Mouse (Mus musculus) kidney, embryonic 16.5 days (tissue): ENCODE results near the gene E2f3. TPM values are rescaled to one million over a fixed set of nuclear protein-coding genes. Genes with fewer than 3 reads are reported as not detected.

Source experiments
- ATAC-seq: fragments of 200-750 bp; cut with Nextera tagmentation; 2 replicates; pipeline ENCODE4 v1.8.0; 2017; ENCODE audit warnings: moderate TSS enrichment; ENCODE audit not compliant: low FRiP score, low TSS enrichment
- H3K27ac ChIP-seq: fragments of 300-500 bp; sonication (generic); 2 replicates; pipeline ENCODE4 v1.5.1; 2014; ENCODE audit warnings: low read length
- H3K27me3 ChIP-seq: fragments of 300-500 bp; sonication (generic); 2 replicates; pipeline ENCODE4 v1.6.1; 2014; ENCODE audit warnings: low read length, control low read depth, mixed read lengths; ENCODE audit not compliant: insufficient read depth
- H3K36me3 ChIP-seq: fragments of 300-500 bp; sonication (generic); 2 replicates; pipeline ENCODE4 v1.6.1; 2014; ENCODE audit warnings: low read length, control low read depth, mixed read lengths; ENCODE audit not compliant: insufficient read depth
- H3K4me1 ChIP-seq: fragments of 300-500 bp; sonication (generic); 2 replicates; pipeline ENCODE4 v1.6.1; 2014; ENCODE audit warnings: low read length, control low read depth, mixed read lengths; ENCODE audit not compliant: insufficient read depth
- H3K4me2 ChIP-seq: fragments of 300-500 bp; sonication (generic); replicated peaks from 2 replicates; pipeline ENCODE4 v1.6.1; 2014; ENCODE audit warnings: low read depth, low read length
- H3K4me3 ChIP-seq: fragments of 300-500 bp; sonication (generic); 2 replicates; pipeline ENCODE4 v1.5.1; 2014; ENCODE audit warnings: mild to moderate bottlenecking, low read length
- H3K9ac ChIP-seq: fragments of 300-500 bp; sonication (generic); replicated peaks from 2 replicates; pipeline ENCODE4 v1.6.1; 2014; ENCODE audit warnings: low read length
- H3K9me3 ChIP-seq: fragments of 300-500 bp; sonication (generic); 2 replicates; pipeline ENCODE4 v1.6.1; 2016; ENCODE audit warnings: low read length, control low read depth
- WGBS: fragments of 180-500 bp; shearing (Covaris S2); extraction: QIAGEN DNeasy Blood & Tissue Kit; methylation state at CpG from one replicate; pipeline ENCODE4 v1.1.7; 2014; 5-methylcytosine and 5-hydroxymethylcytosine counted together
- polyA plus RNA-seq: library from polyadenylated mRNA; unstranded; fragments of >200 nt; fragmentation: Nextera tagmentation; extraction: Ambion mirVana; gene quantifications from 2 replicates; pipeline ENCODE4 v1.2.1, GENCODE M21; 2015

Gene E2f3
- polyA plus RNA-seq, 1 experiment from 2014 or later, result 14.6 TPM

DNA sequence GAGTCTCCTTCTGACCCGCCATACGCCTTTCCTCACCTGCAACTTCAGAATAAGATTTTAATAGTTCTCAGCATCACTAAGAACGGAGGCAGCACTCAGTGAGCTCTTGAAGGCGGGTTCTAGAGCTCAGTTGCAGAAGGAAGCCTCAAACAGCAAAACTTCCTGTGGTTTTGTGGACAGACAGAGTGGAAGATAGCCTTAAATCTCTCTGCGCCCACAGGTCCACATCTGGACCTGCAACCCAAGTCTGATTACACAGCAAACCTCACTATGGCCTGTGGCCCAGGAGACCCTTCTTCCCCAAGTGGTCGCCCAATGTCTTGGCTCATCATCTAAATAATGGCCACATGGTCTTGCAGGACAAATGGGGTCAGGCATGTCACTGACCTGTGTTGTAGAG, 21.8 kb downstream of the E2f3 start:
- Histone ChIP-seq H3K27ac (no peak overlapping the region), H3K4me3 (no peak overlapping the region), H3K36me3 (peaks cover 14% of the 10 kb centered on the region), H3K4me1 (peaks cover 6% of the 10 kb centered on the region; the same call in 1 of the 2 replicates), H3K27me3 (no peaks in the 10 kb centered on the region), H3K9ac (no peak overlapping the region), H3K9me3 (no peaks in the 10 kb centered on the region), H3K4me2 (no peak overlapping the region)
- 95% methylated on average over 6 of the region's 6 CpGs for WGBS
- ATAC-seq, result no peak

DNA sequence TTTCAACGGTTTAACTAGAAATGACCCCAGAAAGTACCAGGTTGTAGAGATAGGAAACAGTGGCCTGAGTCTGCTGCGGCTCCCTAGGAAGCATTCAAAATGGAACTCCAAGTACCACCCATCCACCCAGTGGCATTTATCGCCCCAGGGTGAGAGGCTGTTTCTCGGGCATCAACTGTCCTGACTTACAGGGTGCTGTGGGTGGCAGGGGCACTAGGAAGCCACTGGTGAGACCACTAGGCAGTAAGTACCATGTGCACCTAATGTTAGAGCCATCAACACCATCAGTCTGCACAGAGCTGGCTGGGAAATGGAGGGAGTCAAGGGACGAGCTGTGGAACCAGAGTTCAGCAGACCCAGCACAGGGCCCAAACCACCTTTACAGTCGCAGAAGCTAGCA, 25.4 kb downstream of the E2f3 start:
- H3K36me3 ChIP-seq, result 0 out of 2 replicates have a peak, but pooled peaks cover 6% of the 10 kb centered on the region
- H3K9ac ChIP-seq, result no peak overlapping the region
- ATAC-seq, result no peak
- H3K27me3 ChIP-seq, result no peaks in the 10 kb centered on the region
- no peak overlapping the region for H3K4me2 ChIP-seq
- H3K27ac ChIP-seq, result no peak overlapping the region
- H3K9me3 ChIP-seq, result no peaks in the 10 kb centered on the region
- 92% methylated on average over 6 of the region's 6 CpGs for WGBS
- H3K4me3 ChIP-seq, result no peak overlapping the region
- H3K4me1 ChIP-seq, result peaks cover 35% of the 10 kb centered on the region

DNA sequence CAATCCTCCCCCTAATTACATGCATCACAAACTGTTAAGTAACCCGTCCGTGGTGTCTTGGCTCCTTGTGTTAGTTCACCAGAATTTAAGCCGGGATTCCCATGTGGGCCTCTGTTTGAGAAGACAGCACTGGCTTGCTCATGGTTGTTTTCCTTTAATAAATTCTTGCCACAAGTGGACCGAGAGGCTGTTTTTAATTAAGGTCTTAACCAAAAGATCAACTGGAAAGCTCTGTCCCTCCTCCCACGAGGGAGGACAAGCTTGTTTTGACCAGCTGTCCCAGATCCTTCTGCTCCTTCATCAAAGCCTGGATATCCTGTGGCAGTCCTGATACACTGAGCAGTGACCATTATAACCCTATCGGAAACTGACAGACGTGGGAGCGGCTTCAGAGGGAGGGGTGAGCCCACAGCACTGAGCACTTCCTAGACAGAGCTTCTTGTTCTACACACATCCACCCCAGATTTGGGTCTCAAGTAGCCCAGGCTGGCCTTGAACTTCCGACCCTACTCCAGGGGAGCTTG, 28.1 kb downstream of the E2f3 start:
- Histone ChIP-seq H3K9me3 (no peaks in the 10 kb centered on the region), H3K4me1 (peaks cover 42% of the 10 kb centered on the region), H3K36me3 (no peaks in the 10 kb centered on the region), H3K27me3 (no peaks in the 10 kb centered on the region), H3K27ac (peak overlapping the region; percentile 82; the same call in 1 of the 2 replicates), H3K9ac (no peak overlapping the region), H3K4me3 (no peak overlapping the region), H3K4me2 (no peak overlapping the region)
- ATAC-seq, result peak; percentile 90
- 21% methylated on average over 9 of the region's 9 CpGs for WGBS

DNA sequence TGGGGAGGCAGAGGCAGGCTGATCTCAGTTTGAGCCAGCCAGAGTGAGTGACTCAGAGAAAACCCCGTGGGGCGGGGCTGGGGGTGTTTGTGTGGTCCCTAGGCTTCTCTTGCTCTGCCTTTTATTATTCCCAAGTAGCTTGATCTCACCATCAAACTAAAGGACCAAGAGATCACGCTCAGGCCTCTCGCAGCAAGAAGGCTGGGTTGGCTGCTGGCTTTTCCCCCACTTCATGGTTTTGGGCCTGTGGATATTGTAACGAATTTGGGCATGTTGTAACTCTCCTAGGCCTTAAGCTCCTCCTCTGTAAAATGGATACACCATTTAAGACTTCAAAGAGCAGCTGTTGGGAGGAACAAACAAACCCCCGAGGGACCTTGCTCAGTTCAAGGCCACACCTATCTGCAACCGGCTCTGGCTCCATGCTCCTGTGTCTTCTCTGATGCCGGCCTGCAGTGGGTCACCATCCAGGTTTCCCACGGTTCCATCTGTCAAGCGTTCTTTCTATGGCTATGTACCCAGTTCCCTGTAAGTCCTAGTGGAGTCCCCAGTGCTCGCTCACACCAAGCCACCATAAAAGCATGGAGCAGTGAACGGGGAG, 28.9 kb downstream of the E2f3 start:
- no peak overlapping the region for H3K9ac ChIP-seq
- 70% methylated on average over 12 of the region's 12 CpGs for WGBS
- H3K9me3 ChIP-seq, result no peaks in the 10 kb centered on the region
- 0 out of 2 replicates have a peak, but pooled peaks cover 1% of the 10 kb centered on the region for H3K36me3 ChIP-seq
- ATAC-seq, result no peak
- H3K27ac ChIP-seq, result peak overlapping the region; percentile 82
- H3K4me3 ChIP-seq, result no peak overlapping the region
- H3K4me2 ChIP-seq, result no peak overlapping the region
- H3K27me3 ChIP-seq, result no peaks in the 10 kb centered on the region
- H3K4me1 ChIP-seq, result peaks cover 42% of the 10 kb centered on the region

DNA sequence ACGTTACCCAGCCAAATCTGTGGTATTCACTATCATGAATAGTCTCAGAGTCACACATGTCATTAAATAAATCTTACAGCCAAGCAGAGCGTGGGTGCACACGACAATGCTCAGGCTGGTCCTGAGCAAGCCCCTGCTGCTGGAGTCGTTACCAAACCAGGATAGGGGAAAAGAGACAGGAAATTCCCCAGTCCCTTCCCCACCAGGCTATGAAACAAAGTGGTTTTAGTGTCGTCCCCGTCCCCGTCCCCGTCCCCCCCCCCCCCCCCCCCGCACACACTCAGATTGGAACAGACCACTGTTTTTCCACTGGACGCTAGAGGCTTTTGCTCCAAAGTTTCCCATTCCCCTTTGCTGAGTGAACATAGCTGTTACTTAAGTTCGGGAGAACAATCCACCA, 30.6 kb downstream of the E2f3 start:
- H3K9ac ChIP-seq, result no peak overlapping the region
- H3K4me1 ChIP-seq, result peaks cover 42% of the 10 kb centered on the region
- H3K27ac ChIP-seq, result peak overlapping the region; percentile 27
- H3K9me3 ChIP-seq, result no peaks in the 10 kb centered on the region
- H3K27me3 ChIP-seq, result no peaks in the 10 kb centered on the region
- H3K4me2 ChIP-seq, result 0 out of 2 replicates have a peak overlapping the region, but pooled peaks have one; percentile 10
- ATAC-seq, result no peak
- peaks cover 10% of the 10 kb centered on the region for H3K36me3 ChIP-seq
- H3K4me3 ChIP-seq, result no peak overlapping the region
- WGBS, result 38% methylated on average over 10 of the region's 11 CpGs

DNA sequence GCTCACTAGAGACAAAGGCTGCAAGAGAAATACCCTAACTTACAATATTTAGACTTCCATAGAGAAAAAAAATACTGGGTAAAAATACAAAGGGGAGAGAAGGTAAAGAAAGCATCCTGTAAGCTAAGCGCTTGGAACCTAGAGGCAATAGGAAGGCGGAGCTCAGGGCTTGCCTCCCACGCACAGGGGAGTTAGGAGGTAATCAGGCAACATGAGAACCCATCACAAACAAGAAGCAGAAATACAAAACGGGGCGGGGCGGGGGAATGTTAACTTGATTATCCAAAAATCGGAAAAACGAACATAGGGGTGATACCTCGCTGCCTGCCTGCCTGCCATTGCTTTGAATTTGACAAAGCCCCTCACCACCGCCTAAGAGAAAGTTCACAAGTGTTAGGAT, 31.1 kb downstream of the E2f3 start:
- Histone ChIP-seq H3K9me3 (no peaks in the 10 kb centered on the region), H3K4me2 (0 out of 2 replicates have a peak overlapping the region, but pooled peaks have one; percentile 10), H3K4me3 (no peak overlapping the region), H3K4me1 (peaks cover 41% of the 10 kb centered on the region), H3K9ac (no peak overlapping the region), H3K27me3 (no peaks in the 10 kb centered on the region), H3K36me3 (peaks cover 14% of the 10 kb centered on the region), H3K27ac (peak overlapping the region; percentile 27)
- 33% methylated on average over 10 of the region's 10 CpGs for WGBS
- ATAC-seq, result no peak

DNA sequence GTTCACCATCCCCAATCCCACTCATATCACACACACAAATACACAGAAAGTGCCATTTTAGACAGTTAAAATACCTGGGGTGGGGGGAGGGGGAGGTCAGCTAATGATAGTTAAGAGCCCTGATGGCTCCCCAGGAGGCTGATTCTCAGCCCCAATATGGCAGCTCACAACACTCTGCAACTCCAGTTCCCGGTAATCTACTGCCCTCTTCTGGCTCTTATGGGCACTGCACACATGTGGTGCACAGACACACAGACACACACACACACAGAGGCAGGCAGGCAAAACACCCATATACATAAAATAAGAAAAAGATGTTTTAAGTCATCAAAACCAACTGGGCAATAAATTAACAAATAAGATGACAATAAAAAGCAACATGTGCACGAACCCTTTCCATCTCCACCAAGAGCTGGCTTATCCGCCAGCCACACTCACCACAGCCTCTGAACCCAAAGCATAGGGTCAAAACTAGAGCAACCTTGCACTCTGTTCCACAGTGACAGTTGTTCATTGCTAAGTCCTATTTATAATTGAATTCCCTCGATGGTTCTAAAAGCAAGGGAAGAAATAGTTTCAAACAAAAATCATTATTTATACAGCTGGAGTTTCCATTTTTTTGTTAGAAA, 32.3 kb downstream of the E2f3 start:
- Histone ChIP-seq H3K4me2 (no peak overlapping the region), H3K36me3 (peaks cover 14% of the 10 kb centered on the region), H3K27me3 (no peaks in the 10 kb centered on the region), H3K9me3 (no peaks in the 10 kb centered on the region), H3K9ac (no peak overlapping the region), H3K27ac (no peak overlapping the region), H3K4me1 (peaks cover 35% of the 10 kb centered on the region), H3K4me3 (no peak overlapping the region)
- 77% methylated on average over 4 of the region's 4 CpGs for WGBS
- ATAC-seq, result no peak

DNA sequence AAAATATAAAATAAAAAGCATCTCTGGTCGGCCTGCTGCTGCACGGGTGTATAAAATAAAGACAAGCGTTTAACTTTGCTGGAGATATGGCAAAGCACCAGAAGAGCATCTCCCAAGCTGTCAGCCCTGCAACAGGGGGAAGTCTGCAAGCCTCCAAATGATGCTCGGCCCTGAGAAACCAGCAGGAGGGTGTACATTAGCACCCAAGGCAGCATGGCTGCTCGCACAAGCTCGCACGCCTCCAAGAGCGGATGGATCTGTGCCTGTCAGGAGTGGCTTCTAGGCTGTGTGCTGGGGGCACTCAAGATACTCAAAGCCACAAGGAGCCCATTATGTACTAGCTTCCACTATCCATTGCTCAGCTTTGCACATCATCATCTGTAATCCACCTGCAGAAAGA, 39.8 kb downstream of the E2f3 start:
- no peak overlapping the region for H3K4me2 ChIP-seq
- H3K4me1 ChIP-seq, result no peaks in the 10 kb centered on the region; the same call in 1 of the 2 replicates
- 89% methylated on average over 8 of the region's 8 CpGs for WGBS
- H3K9me3 ChIP-seq, result no peaks in the 10 kb centered on the region
- H3K27me3 ChIP-seq, result no peaks in the 10 kb centered on the region
- no peak for ATAC-seq
- peaks cover 19% of the 10 kb centered on the region for H3K36me3 ChIP-seq
- no peak overlapping the region for H3K4me3 ChIP-seq
- no peak overlapping the region for H3K27ac ChIP-seq
- H3K9ac ChIP-seq, result no peak overlapping the region

DNA sequence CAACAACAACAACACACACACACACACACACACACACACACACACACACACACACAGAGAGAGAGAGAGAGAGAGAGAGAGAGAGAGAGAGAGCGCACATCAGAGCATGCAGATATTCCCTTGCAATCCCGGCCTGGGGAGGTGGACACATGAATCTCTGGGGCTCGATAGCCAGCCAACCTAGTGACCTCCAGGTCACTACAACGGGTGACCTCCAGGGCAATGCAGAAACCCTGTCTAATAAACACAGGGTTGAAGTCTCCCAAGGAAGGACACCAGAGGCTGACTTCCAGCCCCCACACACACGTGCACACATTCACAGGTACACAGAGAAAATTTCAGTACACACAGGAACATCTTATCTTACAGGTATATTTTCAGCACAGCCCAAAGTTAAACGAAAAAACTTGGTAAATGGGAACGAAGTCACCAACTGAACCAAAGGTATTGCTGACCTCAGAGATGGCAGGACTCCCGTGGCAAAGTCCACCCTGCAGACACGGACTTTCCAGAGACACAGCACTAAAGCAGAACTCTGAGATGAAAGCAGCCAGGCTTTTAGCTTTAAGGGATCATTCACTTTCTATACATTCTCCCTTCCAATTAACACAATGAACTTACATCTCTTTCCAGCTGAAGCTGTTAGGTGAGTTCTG, 40.8 kb downstream of the E2f3 start:
- ATAC-seq, result no peak
- Histone ChIP-seq H3K27ac (no peak overlapping the region), H3K36me3 (peaks cover 11% of the 10 kb centered on the region; the same call in 1 of the 2 replicates), H3K9me3 (no peaks in the 10 kb centered on the region), H3K9ac (no peak overlapping the region), H3K27me3 (no peaks in the 10 kb centered on the region), H3K4me1 (peaks cover 1% of the 10 kb centered on the region; the same call in 1 of the 2 replicates), H3K4me2 (no peak overlapping the region), H3K4me3 (no peak overlapping the region)
- WGBS, result 49% methylated on average over 9 of the region's 9 CpGs
